Mouse (Mus musculus) ES-E14 (cell line): ENCODE measurements at regions not wholly inside any gene's neighbourhood (a gene's known extent, or its start where the extent isn't known, plus 50 kb on each side); places are given as distances from the start of the nearest gene placed in this dataset.

Source experiments
- DNase-seq: peaks from one replicate; pipeline ENCODE4 v3.0.0-alpha.2; 2013; ENCODE audit warnings: low read depth, low spot score
- H3K27ac ChIP-seq: 2 replicates; pipeline ENCODE4 v1.5.1; 2012; ENCODE audit warnings: low read depth, mild to moderate bottlenecking, low read length, moderate library complexity, mixed read lengths; ENCODE audit not compliant: poor library complexity, insufficient read depth, severe bottlenecking
- H3K36me3 ChIP-seq: 2 replicates; pipeline ENCODE4 v1.6.1; 2012; ENCODE audit warnings: mild to moderate bottlenecking, low read length, moderate library complexity, mixed read lengths; ENCODE audit not compliant: control insufficient read depth, poor library complexity, insufficient read depth, severe bottlenecking
- H3K4me1 ChIP-seq, 2 experiments: fragments of 150-350 bp in 1 of 2; sonication (generic) in 1 of 2; 2 replicates each; pipeline ENCODE4 v1.6.1; 2012; ENCODE audit warnings: low read length in 2 of 2, mild to moderate bottlenecking in 1 of 2, mixed read lengths in 1 of 2; ENCODE audit not compliant: control insufficient read depth in 2 of 2, insufficient read depth in 2 of 2, poor library complexity in 1 of 2
- H3K4me3 ChIP-seq, 2 experiments: fragments of 150-350 bp in 1 of 2; sonication (generic) in 1 of 2; 2 replicates each; pipeline ENCODE4 v1.5.1; 2012; ENCODE audit warnings: low read length in 2 of 2, low read depth in 1 of 2, mild to moderate bottlenecking in 1 of 2, mixed read lengths in 1 of 2; ENCODE audit not compliant: insufficient read depth in 1 of 2, poor library complexity in 1 of 2, severe bottlenecking in 1 of 2
- H3K9ac ChIP-seq: 2 replicates; pipeline ENCODE4 v1.6.1; 2012; ENCODE audit warnings: low read depth, mild to moderate bottlenecking, low read length, mixed read lengths; ENCODE audit not compliant: poor library complexity, insufficient read depth, severe bottlenecking
- H3K9me3 ChIP-seq: fragments of 150-350 bp; sonication (generic); 2 replicates; pipeline ENCODE4 v1.6.1; 2012; ENCODE audit warnings: low read depth, mild to moderate bottlenecking, low read length; ENCODE audit not compliant: control insufficient read depth, insufficient read depth
- CHD2 ChIP-seq: IDR thresholded peaks from 2 replicates; pipeline ENCODE4 v1.6.1; 2014; ENCODE audit warnings: mild to moderate bottlenecking, low read depth, low read length, inconsistent platforms
- HCFC1 ChIP-seq: IDR thresholded peaks from 2 replicates; pipeline ENCODE4 v1.6.1; 2012; ENCODE audit warnings: low read length, inconsistent platforms, borderline replicate concordance; ENCODE audit not compliant: insufficient read depth
- MAFK ChIP-seq: IDR thresholded peaks from 2 replicates; pipeline ENCODE4 v1.6.1; 2014; ENCODE audit warnings: mild to moderate bottlenecking, low read depth, low read length, inconsistent platforms; ENCODE audit not compliant: insufficient read depth
- ZC3H11A ChIP-seq: IDR thresholded peaks from 2 replicates; pipeline ENCODE4 v1.6.1; 2012; ENCODE audit warnings: low read depth, mild to moderate bottlenecking, inconsistent platforms, low read length, borderline replicate concordance
- ZNF384 ChIP-seq: IDR thresholded peaks from 2 replicates; pipeline ENCODE4 v1.6.1; 2012; ENCODE audit warnings: low read depth, low read length, inconsistent platforms
- in situ Hi-C, 2 experiments: fragments of 600-800 bp; cut with MboI; formaldehyde crosslinking; loops; one replicate each; pipeline ENCODE4 v1.15.1; 2025; ENCODE audit warnings: low sequenced_read_pairs in 2 of 2, inconsistent platforms in 1 of 2; ENCODE audit not compliant: unreplicated experiment in 2 of 2

- Histone ChIP-seq H3K9ac (no peak overlapping the region), H3K4me3 (no peak overlapping the region), H3K27ac (no peak overlapping the region), H3K36me3 (no peaks in the 10 kb centered on the region), H3K9me3 (no peaks in the 10 kb centered on the region), H3K4me1 (no peaks in the 10 kb centered on the region)
- DNase-seq: no peak
- in situ Hi-C loops: no loop called here
- TF ChIP-seq ZC3H11A: no peak
- no peak for TF ChIP-seq CHD2
- TF ChIP-seq HCFC1: no peak
- TF ChIP-seq ZNF384: no peak
- no peak for TF ChIP-seq MAFK
Measured at GRCm38 (mm10) chr12:110074921-110075320, 203.9 kb upstream of the Dio3 start.

GRCm38 (mm10) chr12:110077211-110077884 lies 201.5 kb upstream of the Dio3 start:
- in situ Hi-C loops: no loop called here
- H3K4me3 ChIP-seq: no peak overlapping the region
- H3K36me3 ChIP-seq: no peaks in the 10 kb centered on the region
- H3K4me1 ChIP-seq: no peaks in the 10 kb centered on the region
- H3K9ac ChIP-seq: no peak overlapping the region
- H3K27ac ChIP-seq: no peak overlapping the region
- no peak for TF ChIP-seq HCFC1
- no peak for TF ChIP-seq ZNF384
- no peak for TF ChIP-seq MAFK
- TF ChIP-seq CHD2: no peak
- no peak for TF ChIP-seq ZC3H11A
- DNase-seq: no peak
- H3K9me3 ChIP-seq: no peaks in the 10 kb centered on the region

GRCm38 (mm10) chr12:110078081-110078505 lies 200.8 kb upstream of the Dio3 start:
- H3K27ac ChIP-seq: no peak overlapping the region
- TF ChIP-seq MAFK (no peak), ZNF384 (no peak), HCFC1 (no peak)
- no peaks in the 10 kb centered on the region for H3K36me3 ChIP-seq
- H3K4me1 ChIP-seq: no peaks in the 10 kb centered on the region
- no peak for DNase-seq
- no peaks in the 10 kb centered on the region for H3K9me3 ChIP-seq
- H3K9ac ChIP-seq: no peak overlapping the region
- H3K4me3 ChIP-seq: no peak overlapping the region
- in situ Hi-C loops: no loop called here

- Histone ChIP-seq H3K4me3 (no peak overlapping the region), H3K36me3 (no peaks in the 10 kb centered on the region), H3K27ac (no peak overlapping the region), H3K4me1 (no peaks in the 10 kb centered on the region), H3K9me3 (no peaks in the 10 kb centered on the region), H3K9ac (no peak overlapping the region)
- in situ Hi-C loops: no loop called here
- DNase-seq: no peak
- TF ChIP-seq ZC3H11A (no peak), ZNF384 (no peak), CHD2 (no peak)
Measured at GRCm38 (mm10) chr12:110081831-110082615, 196.8 kb upstream of the Dio3 start.
